Mouse (Mus musculus) liver, postnatal 0 days (tissue): ENCODE data around the gene Copz1. TPM values are rescaled to one million over a fixed set of nuclear protein-coding genes. Genes with fewer than 3 reads are reported as not detected.

Experiments used
- ATAC-seq: fragments of 200-750 bp; cut with Nextera tagmentation; 2 replicates; pipeline ENCODE4 v1.8.0; 2017; ENCODE audit warnings: mild to moderate bottlenecking, moderate library complexity
- DNase-seq: peaks from one replicate; pipeline ENCODE4 v3.0.0-alpha.2; 2016
- H3K27ac ChIP-seq: fragments of 300-500 bp; sonication (generic); 2 replicates; pipeline ENCODE4 v1.5.1; 2014; ENCODE audit warnings: antibody characterized with exemption, moderate library complexity, mild to moderate bottlenecking, low read depth
- H3K27me3 ChIP-seq: fragments of 300-500 bp; sonication (generic); 2 replicates; pipeline ENCODE4 v1.6.1; 2014; ENCODE audit warnings: low read length, control low read depth, mixed read lengths; ENCODE audit not compliant: insufficient read depth
- H3K36me3 ChIP-seq: fragments of 300-500 bp; sonication (generic); replicated peaks from 2 replicates; pipeline ENCODE4 v1.6.1; 2014; ENCODE audit warnings: mild to moderate bottlenecking, control low read depth, low read length, moderate library complexity, mixed read lengths; ENCODE audit not compliant: insufficient read depth
- H3K4me1 ChIP-seq: fragments of 300-500 bp; sonication (generic); 2 replicates; pipeline ENCODE4 v1.6.1; 2014; ENCODE audit warnings: antibody characterized with exemption, mild to moderate bottlenecking, control low read depth; ENCODE audit not compliant: insufficient read depth
- H3K4me2 ChIP-seq: fragments of 300-500 bp; sonication (generic); 2 replicates; pipeline ENCODE4 v1.6.1; 2014; ENCODE audit warnings: low read depth, mild to moderate bottlenecking, low read length, moderate library complexity, mixed read lengths
- H3K4me3 ChIP-seq: fragments of 300-500 bp; sonication (generic); 2 replicates; pipeline ENCODE4 v1.5.1; 2014; ENCODE audit warnings: low read depth, low read length
- H3K9ac ChIP-seq: fragments of 300-500 bp; sonication (generic); replicated peaks from 2 replicates; pipeline ENCODE4 v1.6.1; 2014; ENCODE audit warnings: mild to moderate bottlenecking, moderate library complexity
- H3K9me3 ChIP-seq: fragments of 300-500 bp; sonication (generic); 2 replicates; pipeline ENCODE4 v1.6.1; 2016; ENCODE audit warnings: mild to moderate bottlenecking, control low read depth, low read length, mixed read lengths
- CTCF ChIP-seq: sonication (generic); IDR thresholded peaks from 2 replicates; pipeline ENCODE4 v1.5.1; 2016; ENCODE audit warnings: antibody characterized with exemption, low read depth
- EP300 ChIP-seq: IDR thresholded peaks from 2 replicates; pipeline ENCODE4 v1.6.1; 2016; ENCODE audit warnings: antibody characterized with exemption, low read depth, mild to moderate bottlenecking
- WGBS: fragments of 180-500 bp; shearing (Covaris S2); extraction: QIAGEN DNeasy Blood & Tissue Kit; methylation state at CpG from one replicate; pipeline ENCODE4 v1.1.7; 2014; ENCODE audit not compliant: insufficient replicate concordance; 5-methylcytosine and 5-hydroxymethylcytosine counted together
- polyA plus RNA-seq: library from polyadenylated mRNA; unstranded; fragments of >200 nt; fragmentation: Nextera tagmentation; extraction: Ambion mirVana; gene quantifications from 2 replicates; pipeline ENCODE4 v1.2.1, GENCODE M21; 2015

Copz1 gene
- polyA plus RNA-seq, 1 experiment from 2014 or later, result 121 TPM

- H3K9me3 ChIP-seq, result no peaks in the 10 kb centered on the region
- no peak for TF ChIP-seq EP300
- TF ChIP-seq CTCF, result peak; percentile 78
- DNase-seq, result peak; percentile 77
- 39% methylated on average over 18 of the region's 18 CpGs for WGBS
- no peak overlapping the region for H3K9ac ChIP-seq
- peaks cover 14% of the 10 kb centered on the region for H3K36me3 ChIP-seq
- H3K27me3 ChIP-seq, result no peaks in the 10 kb centered on the region
- no peak overlapping the region for H3K27ac ChIP-seq
- H3K4me3 ChIP-seq, result no peak overlapping the region
- peaks cover 11% of the 10 kb centered on the region for H3K4me1 ChIP-seq
- H3K4me2 ChIP-seq, result peak overlapping the region; percentile 10
- peak; percentile 58 for ATAC-seq
These were observed 42.5 kb downstream of the Copz1 start for GRCm38 (mm10) chr15:103315011-103315502.

GRCm38 (mm10) chr15:103315979-103316776 is 43.7 kb downstream of the Copz1 start:
- DNase-seq (peak; percentile 32), ATAC-seq (peak; percentile 20; the same call in 1 of the 2 replicates)
- TF ChIP-seq EP300 (no peak), CTCF (no peak)
- whole genome bisulfite sequencing, result 75% methylated on average over 10 of the region's 10 CpGs
- Histone ChIP-seq H3K4me3 (no peak overlapping the region), H3K27me3 (no peaks in the 10 kb centered on the region), H3K4me2 (no peak overlapping the region), H3K27ac (no peak overlapping the region), H3K4me1 (peaks cover 9% of the 10 kb centered on the region), H3K36me3 (peaks cover 14% of the 10 kb centered on the region), H3K9ac (no peak overlapping the region), H3K9me3 (no peaks in the 10 kb centered on the region)

GRCm38 (mm10) chr15:103317120-103317519 is 44.6 kb downstream of the Copz1 start:
- Histone ChIP-seq H3K27me3 (no peaks in the 10 kb centered on the region), H3K36me3 (peaks cover 14% of the 10 kb centered on the region), H3K27ac (no peak overlapping the region), H3K9ac (no peak overlapping the region), H3K9me3 (no peaks in the 10 kb centered on the region), H3K4me2 (no peak overlapping the region), H3K4me1 (peaks cover 11% of the 10 kb centered on the region), H3K4me3 (no peak overlapping the region)
- DNase-seq (no peak), ATAC-seq (no peak)
- no peak for TF ChIP-seq EP300
- no peak for TF ChIP-seq CTCF

GRCm38 (mm10) chr15:103317731-103318130 is 45.2 kb downstream of the Copz1 start:
- H3K9me3 ChIP-seq, result no peaks in the 10 kb centered on the region
- no peak for TF ChIP-seq EP300
- TF ChIP-seq CTCF, result no peak
- H3K9ac ChIP-seq, result no peak overlapping the region
- ATAC-seq, result no peak
- H3K27me3 ChIP-seq, result no peaks in the 10 kb centered on the region
- no peak overlapping the region for H3K4me2 ChIP-seq
- H3K36me3 ChIP-seq, result peaks cover 14% of the 10 kb centered on the region
- H3K4me1 ChIP-seq, result peaks cover 17% of the 10 kb centered on the region
- H3K27ac ChIP-seq, result no peak overlapping the region
- H3K4me3 ChIP-seq, result no peak overlapping the region
- WGBS, result 85% methylated on average over 8 of the region's 8 CpGs
- no peak for DNase-seq

- no peaks in the 10 kb centered on the region for H3K27me3 ChIP-seq
- DNase-seq (no peak), ATAC-seq (no peak)
- peaks cover 19% of the 10 kb centered on the region for H3K4me1 ChIP-seq
- no peaks in the 10 kb centered on the region for H3K9me3 ChIP-seq
- H3K4me2 ChIP-seq, result no peak overlapping the region
- peaks cover 14% of the 10 kb centered on the region for H3K36me3 ChIP-seq
- H3K27ac ChIP-seq, result no peak overlapping the region
- H3K4me3 ChIP-seq, result no peak overlapping the region
- H3K9ac ChIP-seq, result no peak overlapping the region
- TF ChIP-seq EP300 (no peak), CTCF (no peak)
- WGBS, result 72% methylated on average over 3 of the region's 3 CpGs
These were observed 45.8 kb downstream of the Copz1 start for GRCm38 (mm10) chr15:103318201-103318816.

GRCm38 (mm10) chr15:103321076-103321475 is 48.6 kb downstream of the Copz1 start:
- no peak for ATAC-seq
- H3K4me3 ChIP-seq, result no peak overlapping the region
- no peak overlapping the region for H3K4me2 ChIP-seq
- no peak overlapping the region for H3K27ac ChIP-seq
- no peaks in the 10 kb centered on the region for H3K9me3 ChIP-seq
- DNase-seq, result peak; percentile 42
- TF ChIP-seq EP300 (no peak), CTCF (peak; percentile 67)
- no peaks in the 10 kb centered on the region for H3K27me3 ChIP-seq
- peaks cover 13% of the 10 kb centered on the region for H3K36me3 ChIP-seq
- H3K9ac ChIP-seq, result no peak overlapping the region
- H3K4me1 ChIP-seq, result peaks cover 21% of the 10 kb centered on the region
- WGBS, result 85% methylated on average over 1 of the region's 1 CpGs
